Mouse (Mus musculus): ENCODE data around the gene Hpn. TPM values are rescaled to one million over a fixed set of nuclear protein-coding genes. Genes with fewer than 3 reads are reported as not detected.

Gene Hpn
- polyA plus RNA-seq, 1 experiment from 2014 or later = 10.8 TPM

DNA sequence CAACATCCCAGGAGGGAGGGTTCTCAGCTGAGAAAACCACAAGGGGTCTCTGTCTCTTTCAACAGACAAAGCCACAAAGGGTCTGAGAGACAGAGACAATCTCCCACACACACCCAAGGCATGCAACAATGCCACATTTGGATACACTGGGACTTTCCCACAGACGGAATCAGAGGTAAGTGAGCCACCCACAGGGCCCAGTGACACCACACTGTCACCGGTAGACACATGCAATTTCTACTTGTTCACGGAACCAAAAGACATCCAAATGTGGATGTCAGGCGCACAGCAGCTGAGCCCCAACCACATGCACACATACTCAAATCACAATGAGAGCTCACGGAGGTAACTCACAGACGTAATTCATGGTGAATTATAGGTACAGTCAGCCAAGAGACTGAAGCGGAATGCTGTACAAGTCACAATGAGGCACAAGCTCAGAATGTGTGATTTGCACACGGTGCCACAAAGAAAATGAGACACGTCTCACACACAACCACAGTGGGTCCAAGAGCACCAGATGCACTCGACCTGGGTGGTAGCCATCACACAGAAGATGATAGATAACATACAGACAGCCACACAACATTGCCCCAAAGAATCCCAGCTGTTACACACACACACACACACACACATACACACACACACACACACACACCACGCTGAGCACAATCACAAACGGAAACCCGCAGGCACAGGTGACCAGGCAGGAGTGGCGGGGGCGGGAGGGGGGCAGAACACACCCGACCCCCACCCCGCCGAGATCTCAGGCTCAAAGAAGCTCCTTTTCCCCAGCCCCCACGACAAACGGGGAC, 34.9 kb upstream of the Hpn start:
- H3K27me3 ChIP-seq (ENCODE audit: insufficient read depth, low read length) = no peaks in the 10 kb centered on the region
- under 1% methylated on average over 20 of the region's 20 CpGs for WGBS
- no peaks in the 10 kb centered on the region for H3K9me3 ChIP-seq (ENCODE audit: low read depth, low read length)
- peaks cover 14% of the 10 kb centered on the region; the same call in 1 of the 2 replicates for H3K36me3 ChIP-seq (ENCODE audit: insufficient read depth)
- peak overlapping the region; percentile 77 for H3K4me2 ChIP-seq
- ATAC-seq (ENCODE audit: insufficient read depth) (no peak; the same call in 1 of the 2 replicates), DNase-seq (peak; percentile 54)
- peak overlapping the region; percentile 95 for H3K9ac ChIP-seq
- TF ChIP-seq CTCF (IDR thresholded peaks at IDR 0.05; ENCODE audit: low read depth) = peak; percentile 1; the same call in 1 of the 2 replicates
- H3K4me1 ChIP-seq (ENCODE audit: insufficient read depth) = peaks cover 42% of the 10 kb centered on the region
- peak overlapping the region; percentile 95 for H3K27ac ChIP-seq (ENCODE audit: low read depth)
- peak overlapping the region; percentile 89 for H3K4me3 ChIP-seq (ENCODE audit: low read depth, low read length)

DNA sequence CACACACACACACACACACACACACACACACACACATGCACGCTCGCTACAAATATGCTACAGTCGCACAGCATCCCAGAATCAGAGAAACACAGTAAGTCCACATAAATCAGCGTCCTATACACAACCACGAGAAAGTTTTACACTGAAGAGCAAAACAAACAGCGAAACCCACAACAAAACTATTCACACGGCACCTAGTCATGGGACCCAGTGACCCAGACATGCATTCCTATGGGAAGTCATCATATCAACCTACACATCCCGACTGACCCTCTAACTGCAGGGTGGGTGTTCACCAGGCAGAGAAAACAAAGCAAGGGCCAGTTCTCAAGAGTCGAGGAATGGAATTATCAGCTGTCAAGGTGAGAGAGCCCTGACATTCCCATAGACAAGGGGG, 34.2 kb upstream of the Hpn start:
- DNase-seq (peak; percentile 13), ATAC-seq (ENCODE audit: insufficient read depth) (no peak)
- Histone ChIP-seq H3K27ac (ENCODE audit: low read depth) (peak overlapping the region; percentile 95), H3K4me3 (ENCODE audit: low read depth, low read length) (peak overlapping the region; percentile 89), H3K4me2 (peak overlapping the region; percentile 77), H3K27me3 (ENCODE audit: insufficient read depth, low read length) (no peaks in the 10 kb centered on the region), H3K36me3 (ENCODE audit: insufficient read depth) (peaks cover 18% of the 10 kb centered on the region; the same call in 1 of the 2 replicates), H3K9ac (peak overlapping the region; percentile 95), H3K9me3 (ENCODE audit: low read depth, low read length) (no peaks in the 10 kb centered on the region), H3K4me1 (ENCODE audit: insufficient read depth) (peaks cover 42% of the 10 kb centered on the region)
- no peak for TF ChIP-seq CTCF (IDR thresholded peaks at IDR 0.05; ENCODE audit: low read depth)
- 24% methylated on average over 9 of the region's 9 CpGs for WGBS

GRCm38 (mm10) chr7:31148756-31149155, 33.7 kb upstream of the Hpn start:
- H3K9me3 ChIP-seq (ENCODE audit: low read depth, low read length) = no peaks in the 10 kb centered on the region
- peaks cover 42% of the 10 kb centered on the region for H3K4me1 ChIP-seq (ENCODE audit: insufficient read depth)
- peak overlapping the region; percentile 77 for H3K4me2 ChIP-seq
- H3K36me3 ChIP-seq (ENCODE audit: insufficient read depth) = peaks cover 20% of the 10 kb centered on the region; the same call in 1 of the 2 replicates
- no peak for TF ChIP-seq CTCF (IDR thresholded peaks at IDR 0.05; ENCODE audit: low read depth)
- H3K27ac ChIP-seq (ENCODE audit: low read depth) = peak overlapping the region; percentile 3; the same call in 1 of the 2 replicates
- no peak for ATAC-seq (ENCODE audit: insufficient read depth)
- 4% methylated on average over 9 of the region's 9 CpGs for WGBS
- no peaks in the 10 kb centered on the region for H3K27me3 ChIP-seq (ENCODE audit: insufficient read depth, low read length)
- H3K4me3 ChIP-seq (ENCODE audit: low read depth, low read length) = peak overlapping the region; percentile 89
- H3K9ac ChIP-seq = peak overlapping the region; percentile 95
- peak; percentile 74 for DNase-seq

DNA sequence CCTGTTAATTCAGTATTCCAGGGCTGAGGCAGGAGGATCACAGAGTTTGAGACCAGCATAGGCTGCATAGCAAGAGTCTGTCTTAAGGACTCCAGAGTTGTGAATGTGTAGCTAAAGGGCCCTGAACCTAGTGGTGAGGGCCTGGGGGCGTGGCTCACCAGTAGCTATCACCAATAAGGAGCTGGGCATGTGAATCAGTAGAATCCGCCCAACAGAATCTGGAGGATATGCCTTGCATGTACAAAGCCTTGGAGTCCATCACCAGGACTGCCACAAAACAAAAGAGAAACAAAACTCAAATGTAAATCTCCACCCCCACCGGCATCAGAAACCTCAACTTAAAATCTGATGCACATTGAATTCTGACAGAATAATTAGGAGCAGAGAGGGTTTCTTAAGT, 33.0 kb upstream of the Hpn start:
- no peak for DNase-seq
- Histone ChIP-seq H3K27ac (ENCODE audit: low read depth) (peak overlapping the region; percentile 3; the same call in 1 of the 2 replicates), H3K4me2 (peak overlapping the region; percentile 77), H3K4me3 (ENCODE audit: low read depth, low read length) (peak overlapping the region; percentile 89; the same call in 1 of the 2 replicates), H3K4me1 (ENCODE audit: insufficient read depth) (peaks cover 42% of the 10 kb centered on the region), H3K9ac (peak overlapping the region; percentile 95; the same call in 1 of the 2 replicates), H3K36me3 (ENCODE audit: insufficient read depth) (peaks cover 26% of the 10 kb centered on the region), H3K9me3 (ENCODE audit: low read depth, low read length) (no peaks in the 10 kb centered on the region), H3K27me3 (ENCODE audit: insufficient read depth, low read length) (no peaks in the 10 kb centered on the region)
- ATAC-seq (ENCODE audit: insufficient read depth) = no peak
- TF ChIP-seq CTCF (IDR thresholded peaks at IDR 0.05; ENCODE audit: low read depth) = no peak
- 59% methylated on average over 3 of the region's 3 CpGs for WGBS

DNA sequence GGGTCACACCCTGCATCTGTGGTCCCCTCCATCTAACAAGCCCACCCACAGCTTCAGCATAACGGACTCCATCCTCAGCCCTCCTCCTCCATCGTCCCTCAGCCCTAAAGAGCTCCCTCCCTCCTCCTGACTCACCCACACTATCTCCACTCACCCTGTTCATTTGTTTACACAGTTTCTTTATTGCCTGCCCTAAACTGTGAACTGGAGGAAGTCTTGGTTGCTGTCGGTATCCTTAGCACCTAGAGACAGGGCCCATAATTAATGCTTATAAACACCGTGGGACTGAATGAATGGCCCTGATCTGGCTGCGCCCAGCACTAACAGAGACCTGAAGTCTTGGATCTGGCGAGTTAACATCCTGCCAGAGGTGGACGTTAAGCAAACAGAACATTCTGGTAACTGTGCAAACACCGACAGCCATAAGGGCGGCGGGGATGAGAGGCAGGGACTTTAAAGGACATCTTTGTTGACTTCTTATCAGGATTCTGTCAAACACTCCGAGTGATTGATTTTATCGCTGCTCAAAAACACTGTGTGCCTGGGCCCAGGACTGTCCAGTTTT, 30.6 kb upstream of the Hpn start:
- peak overlapping the region; percentile 42; the same call in 1 of the 2 replicates for H3K27ac ChIP-seq (ENCODE audit: low read depth)

DNA sequence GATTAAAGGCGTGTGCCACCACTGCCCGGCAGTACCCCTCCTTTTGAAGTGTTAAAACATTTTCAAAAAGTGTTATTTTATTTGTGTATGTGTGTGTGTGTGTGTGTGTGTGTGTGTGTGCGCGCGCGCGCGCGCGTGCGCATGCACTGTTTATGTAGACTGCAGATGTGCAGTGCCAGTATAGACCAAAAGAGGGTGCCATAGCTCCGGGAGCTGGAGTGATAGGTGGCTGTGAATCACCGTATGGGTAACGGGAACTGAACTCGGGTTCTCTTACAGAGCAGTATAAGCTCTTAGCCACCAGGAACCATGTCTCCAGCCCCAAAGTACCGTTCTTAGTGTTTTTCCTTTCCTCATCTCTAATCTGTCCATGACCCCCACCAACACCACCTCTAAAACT, 29.8 kb upstream of the Hpn start:
- Histone ChIP-seq H3K27ac (ENCODE audit: low read depth) (no peak overlapping the region), H3K27me3 (ENCODE audit: insufficient read depth, low read length) (no peaks in the 10 kb centered on the region), H3K9ac (no peak overlapping the region), H3K9me3 (ENCODE audit: low read depth, low read length) (no peaks in the 10 kb centered on the region), H3K4me1 (ENCODE audit: insufficient read depth) (peaks cover 32% of the 10 kb centered on the region), H3K4me2 (no peak overlapping the region), H3K36me3 (ENCODE audit: insufficient read depth) (peaks cover 58% of the 10 kb centered on the region), H3K4me3 (ENCODE audit: low read depth, low read length) (no peak overlapping the region)
- 95% methylated on average over 16 of the region's 16 CpGs for WGBS
- no peak for DNase-seq
- peak; percentile 25; the same call in 1 of the 2 replicates for TF ChIP-seq CTCF (IDR thresholded peaks at IDR 0.05; ENCODE audit: low read depth)
- no peak for ATAC-seq (ENCODE audit: insufficient read depth)

More for the DNA sequence above, 30.6 kb upstream of the Hpn start:
- DNase-seq = peak; percentile 49
- H3K4me1 ChIP-seq (ENCODE audit: insufficient read depth) = peaks cover 32% of the 10 kb centered on the region
- H3K9ac ChIP-seq = no peak overlapping the region
- no peak overlapping the region; the same call in 1 of the 2 replicates for H3K4me2 ChIP-seq
- H3K27me3 ChIP-seq (ENCODE audit: insufficient read depth, low read length) = no peaks in the 10 kb centered on the region
- WGBS = 12% methylated on average over 12 of the region's 12 CpGs
- TF ChIP-seq CTCF (IDR thresholded peaks at IDR 0.05; ENCODE audit: low read depth) = no peak
- no peak for ATAC-seq (ENCODE audit: insufficient read depth)
- H3K4me3 ChIP-seq (ENCODE audit: low read depth, low read length) = no peak overlapping the region
- no peaks in the 10 kb centered on the region for H3K9me3 ChIP-seq (ENCODE audit: low read depth, low read length)
- H3K36me3 ChIP-seq (ENCODE audit: insufficient read depth) = peaks cover 50% of the 10 kb centered on the region

- H3K27ac ChIP-seq (ENCODE audit: low read depth) = no peak overlapping the region
- WGBS = 81% methylated on average over 10 of the region's 10 CpGs
- H3K4me3 ChIP-seq (ENCODE audit: low read depth, low read length) = no peak overlapping the region
- H3K4me1 ChIP-seq (ENCODE audit: insufficient read depth) = peaks cover 5% of the 10 kb centered on the region; the same call in 1 of the 2 replicates
- H3K36me3 ChIP-seq (ENCODE audit: insufficient read depth) = peaks cover 84% of the 10 kb centered on the region
- TF ChIP-seq CTCF (IDR thresholded peaks at IDR 0.05; ENCODE audit: low read depth) = no peak
- no peaks in the 10 kb centered on the region for H3K27me3 ChIP-seq (ENCODE audit: insufficient read depth, low read length)
- H3K9ac ChIP-seq = no peak overlapping the region
- H3K4me2 ChIP-seq = no peak overlapping the region
- no peak for DNase-seq
- no peak for ATAC-seq (ENCODE audit: insufficient read depth)
- no peaks in the 10 kb centered on the region for H3K9me3 ChIP-seq (ENCODE audit: low read depth, low read length)
Measured at GRCm38 (mm10) chr7:31140941-31141340, 25.9 kb upstream of the Hpn start.
